Mouse (Mus musculus) E14TG2a.4 (cell line): Measurements from ENCODE around the gene Cyb561d2.

Experiments
- CTCF ChIP-seq: conservative IDR thresholded peaks from 2 replicates; pipeline ENCODE4 v1.5.1; 2014; ENCODE audit warnings: low read length
- NANOG ChIP-seq: IDR thresholded peaks from 2 replicates; pipeline ENCODE4 v1.6.1; 2014; ENCODE audit warnings: borderline replicate concordance, low read length, mixed read lengths
- POU5F1 ChIP-seq: IDR thresholded peaks from 2 replicates; pipeline ENCODE4 v1.6.1; 2014; ENCODE audit warnings: low read length, borderline replicate concordance

DNA sequence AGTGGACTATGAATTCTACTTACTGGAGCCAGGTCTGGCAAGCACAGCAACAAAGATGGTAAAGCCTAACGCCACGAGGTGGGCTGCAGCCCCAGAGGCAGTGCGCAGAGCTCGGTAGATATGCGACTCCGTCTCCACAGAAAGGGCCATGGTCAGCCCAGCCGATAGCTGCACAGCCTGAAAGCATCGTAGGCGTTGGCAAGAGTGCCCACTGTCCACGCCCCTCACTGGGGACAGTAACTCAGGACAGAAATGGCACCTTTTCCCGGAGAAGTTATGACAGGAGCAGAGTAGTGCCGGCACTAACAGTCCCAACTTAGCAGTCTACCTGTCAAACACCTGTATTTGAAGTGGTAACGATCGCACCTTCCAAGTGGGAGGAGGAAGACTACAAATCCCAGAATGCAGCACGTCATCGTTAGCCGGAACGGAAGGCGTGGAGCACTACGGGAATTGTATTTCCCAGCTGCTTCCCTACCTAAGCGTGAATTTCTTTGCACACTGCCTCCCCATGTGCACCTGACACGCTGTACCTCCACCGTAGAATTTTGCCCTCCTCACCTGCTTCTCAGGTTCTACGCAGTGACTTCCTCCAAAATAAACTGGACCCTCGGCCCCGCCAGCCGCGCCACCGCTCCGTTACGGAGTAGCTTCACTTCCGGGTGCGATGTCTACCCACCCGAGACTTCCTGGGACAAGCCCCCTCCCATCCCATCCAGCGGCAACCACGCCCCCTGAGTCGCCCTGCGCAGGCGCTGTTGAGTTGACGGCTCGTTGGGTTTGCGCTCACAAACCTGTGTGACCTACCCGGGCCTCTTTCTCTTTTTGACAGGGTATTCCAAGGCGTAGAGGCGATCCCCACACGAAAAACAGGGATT, at the start of gene Cyb561d2, which contains the start of gene Nprl2:
- TF ChIP-seq CTCF (no peak), NANOG (no peak), POU5F1 (no peak)
